Mouse (Mus musculus) lung, adult 2 months (tissue): ENCODE measurements around the gene Foxo6.

Source experiments
- CTCF ChIP-seq: fragments of 200-500 bp; IDR thresholded peaks from 2 replicates; pipeline ENCODE4 v1.5.1; 2011; ENCODE audit warnings: mild to moderate bottlenecking, low read length, control low read depth; ENCODE audit not compliant: insufficient read depth
- POLR2A ChIP-seq: fragments of 200-500 bp; IDR thresholded peaks from 2 replicates; pipeline ENCODE4 v1.6.1; 2011; ENCODE audit warnings: low read depth, mild to moderate bottlenecking, control low read depth, low read length, borderline replicate concordance; ENCODE audit errors: extremely low read depth

DNA sequence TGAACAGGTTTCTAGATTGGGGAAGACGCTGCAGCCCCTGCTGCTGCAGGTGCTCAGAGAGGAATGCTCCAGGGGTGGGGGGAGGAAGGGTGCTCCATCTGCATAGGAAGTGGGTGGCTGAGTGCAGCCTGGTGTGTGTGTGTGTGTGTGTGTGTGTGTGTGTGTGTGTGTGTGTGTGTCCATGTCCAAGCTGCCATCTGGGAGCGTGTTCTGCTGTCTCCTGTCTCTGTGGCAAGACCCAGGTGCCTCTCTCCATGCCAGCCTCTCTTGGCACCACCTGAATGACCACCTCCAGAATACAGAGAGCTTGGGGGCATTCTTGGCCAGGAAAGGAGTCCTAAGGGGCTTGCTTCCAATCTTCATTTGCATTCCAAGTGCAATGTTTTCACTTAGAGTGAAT, 24.4 kb downstream of the Foxo6 start:
- TF ChIP-seq CTCF (no peak), POLR2A (no peak)
